Mouse (Mus musculus) liver, embryonic 15.5 days (tissue): Measurements from ENCODE around the gene Slc4a5. TPM values are rescaled to one million over a fixed set of nuclear protein-coding genes. Genes with fewer than 3 reads are reported as not detected.

ENCODE experiments used
- ATAC-seq: fragments of 200-750 bp; cut with Nextera tagmentation; 2 replicates; pipeline ENCODE4 v1.8.0; 2017; ENCODE audit warnings: moderate number of reproducible peaks, mild to moderate bottlenecking, moderate library complexity; ENCODE audit not compliant: insufficient read depth
- H3K27ac ChIP-seq: fragments of 300-500 bp; sonication (generic); replicated peaks from 2 replicates; pipeline ENCODE4 v1.5.1; 2015; ENCODE audit warnings: mild to moderate bottlenecking, inconsistent platforms
- H3K27me3 ChIP-seq: fragments of 300-500 bp; sonication (generic); 2 replicates; pipeline ENCODE4 v1.6.1; 2015; ENCODE audit warnings: mild to moderate bottlenecking, inconsistent platforms
- H3K36me3 ChIP-seq: fragments of 300-500 bp; sonication (generic); replicated peaks from 2 replicates; pipeline ENCODE4 v1.6.1; 2015; ENCODE audit warnings: moderate library complexity, mild to moderate bottlenecking, inconsistent platforms
- H3K4me1 ChIP-seq: fragments of 300-500 bp; sonication (generic); replicated peaks from 2 replicates; pipeline ENCODE4 v1.6.1; 2015; ENCODE audit warnings: inconsistent platforms
- H3K4me2 ChIP-seq: fragments of 300-500 bp; sonication (generic); 2 replicates; pipeline ENCODE4 v1.6.1; 2015; ENCODE audit warnings: moderate library complexity, mild to moderate bottlenecking, inconsistent platforms
- H3K4me3 ChIP-seq: fragments of 300-500 bp; sonication (generic); replicated peaks from 2 replicates; pipeline ENCODE4 v1.5.1; 2015; ENCODE audit warnings: mild to moderate bottlenecking, inconsistent platforms
- H3K9ac ChIP-seq: fragments of 300-500 bp; sonication (generic); 2 replicates; pipeline ENCODE4 v1.6.1; 2015; ENCODE audit warnings: moderate library complexity, mild to moderate bottlenecking, inconsistent platforms
- H3K9me3 ChIP-seq: fragments of 300-500 bp; sonication (generic); replicated peaks from 2 replicates; pipeline ENCODE4 v1.6.1; 2016; ENCODE audit warnings: inconsistent platforms
- WGBS: fragments of 180-500 bp; shearing (Covaris S2); methylation state at CpG from one replicate; pipeline ENCODE4 v1.1.7; 2015; ENCODE audit warnings: mixed read lengths; ENCODE audit not compliant: insufficient replicate concordance; 5-methylcytosine and 5-hydroxymethylcytosine counted together
- polyA plus RNA-seq: library from polyadenylated mRNA; unstranded; fragments of >200 nt; fragmentation: Nextera tagmentation; extraction: Ambion mirVana; gene quantifications from 2 replicates; pipeline ENCODE4 v1.2.1, GENCODE M21; 2015

Slc4a5 gene
- polyA plus RNA-seq, 1 experiment from 2014 or later = 1.1 TPM

GRCm38 (mm10) chr6:83350172-83350571 is 130.5 kb downstream of the Slc4a5 start:
- Histone ChIP-seq H3K4me3 (peak overlapping the region; percentile 87), H3K36me3 (peaks cover 39% of the 10 kb centered on the region), H3K4me1 (peaks cover 66% of the 10 kb centered on the region), H3K27me3 (no peaks in the 10 kb centered on the region), H3K9ac (peak overlapping the region; percentile 96), H3K4me2 (peak overlapping the region; percentile 77), H3K9me3 (no peaks in the 10 kb centered on the region), H3K27ac (peak overlapping the region; percentile 98)
- WGBS = 72% methylated on average over 7 of the region's 7 CpGs
- ATAC-seq = no peak

- no peak for ATAC-seq
- Histone ChIP-seq H3K4me1 (peaks cover 73% of the 10 kb centered on the region), H3K27ac (peak overlapping the region; percentile 98), H3K36me3 (peaks cover 46% of the 10 kb centered on the region), H3K9me3 (no peaks in the 10 kb centered on the region), H3K9ac (peak overlapping the region; percentile 96), H3K4me3 (peak overlapping the region; percentile 87), H3K27me3 (no peaks in the 10 kb centered on the region), H3K4me2 (peak overlapping the region; percentile 77)
- WGBS = 70% methylated on average over 16 of the region's 16 CpGs
These were observed 131.3 kb downstream of the Slc4a5 start for GRCm38 (mm10) chr6:83350851-83351405.

- H3K9ac ChIP-seq = peak overlapping the region; percentile 96
- peak overlapping the region; percentile 98 for H3K27ac ChIP-seq
- peak; percentile 93 for ATAC-seq
- WGBS = 23% methylated on average over 7 of the region's 7 CpGs
- peak overlapping the region; percentile 77 for H3K4me2 ChIP-seq
- H3K27me3 ChIP-seq = no peaks in the 10 kb centered on the region
- peaks cover 78% of the 10 kb centered on the region for H3K4me1 ChIP-seq
- peaks cover 48% of the 10 kb centered on the region for H3K36me3 ChIP-seq
- H3K4me3 ChIP-seq = peak overlapping the region; percentile 87
- H3K9me3 ChIP-seq = no peaks in the 10 kb centered on the region
These were observed 132.0 kb downstream of the Slc4a5 start for GRCm38 (mm10) chr6:83351490-83352160.

- Histone ChIP-seq H3K4me1 (peaks cover 83% of the 10 kb centered on the region), H3K4me2 (peak overlapping the region; percentile 77), H3K9ac (peak overlapping the region; percentile 96), H3K27me3 (no peaks in the 10 kb centered on the region), H3K36me3 (peaks cover 54% of the 10 kb centered on the region), H3K9me3 (no peaks in the 10 kb centered on the region), H3K4me3 (peak overlapping the region; percentile 87), H3K27ac (peak overlapping the region; percentile 98)
- 88% methylated on average over 24 of the region's 24 CpGs for WGBS
- no peak for ATAC-seq
These were observed 133.2 kb downstream of the Slc4a5 start for GRCm38 (mm10) chr6:83352666-83353410.

Other genes with a start within 250 kb of the Slc4a5 start
- 19.9 and 21.1 TPM in 2 replicates for gene Dok1, start 186.4 kb upstream of the Slc4a5 start, polyA plus RNA-seq
- gene Loxl3, start 185.7 kb upstream of the Slc4a5 start, polyA plus RNA-seq = 1.7 and 2.1 TPM in 2 replicates
- 189 and 201 TPM in 2 replicates for gene Aup1, start 165.3 kb upstream of the Slc4a5 start, polyA plus RNA-seq
- gene Htra2, start 164.6 kb upstream of the Slc4a5 start, polyA plus RNA-seq = 87.9 and 93.6 TPM in 2 replicates
- gene Dqx1, start 162.0 kb upstream of the Slc4a5 start, polyA plus RNA-seq = 6.8 and 7.8 TPM in 2 replicates
- gene Tlx2, start 149.5 kb upstream of the Slc4a5 start, polyA plus RNA-seq = not detected in 2 replicates
- gene Pcgf1, start 142.0 kb upstream of the Slc4a5 start, polyA plus RNA-seq = 18.6 and 18.7 TPM in 2 replicates
- gene Lbx2, start 133.5 kb upstream of the Slc4a5 start, polyA plus RNA-seq = 0.38 and 0.39 TPM in 2 replicates
- gene Ccdc142, start 118.2 kb upstream of the Slc4a5 start, polyA plus RNA-seq = 0.93 and 1.0 TPM in 2 replicates
- gene Gm42688, start 118.2 kb upstream of the Slc4a5 start, polyA plus RNA-seq = 1.1 and 1.4 TPM in 2 replicates
- gene Mrpl53, start 110.8 kb upstream of the Slc4a5 start, polyA plus RNA-seq = 70.4 and 72.6 TPM in 2 replicates
- 37.0 and 39.9 TPM in 2 replicates for gene Mogs, start 104.3 kb upstream of the Slc4a5 start, polyA plus RNA-seq
- gene Wbp1, start 98.3 kb upstream of the Slc4a5 start, polyA plus RNA-seq = 29.6 and 30.2 TPM in 2 replicates
- gene Ino80b, start 94.4 kb upstream of the Slc4a5 start, polyA plus RNA-seq = 5.0 and 5.3 TPM in 2 replicates
- 12.1 and 17.9 TPM in 2 replicates for gene Rtkn, start 84.4 kb upstream of the Slc4a5 start, polyA plus RNA-seq
- 0.35 and 0.59 TPM in 2 replicates for gene Wdr54, start 63.4 kb upstream of the Slc4a5 start, polyA plus RNA-seq
- 0.10 and 0.17 TPM in 2 replicates for gene 1700003E16Rik, start 63.4 kb upstream of the Slc4a5 start, polyA plus RNA-seq
- gene Dctn1, start 53.9 kb upstream of the Slc4a5 start, polyA plus RNA-seq = 24.1 and 26.7 TPM in 2 replicates
- 61.6 and 67.8 TPM in 2 replicates for gene Mthfd2, start 106.1 kb downstream of the Slc4a5 start, polyA plus RNA-seq
- 34.9 and 35.9 TPM in 2 replicates for gene Mob1a, start 106.2 kb downstream of the Slc4a5 start, polyA plus RNA-seq
- gene Bola3, start 129.3 kb downstream of the Slc4a5 start, polyA plus RNA-seq = 204 and 248 TPM in 2 replicates
- gene Tet3, start 239.3 kb downstream of the Slc4a5 start, polyA plus RNA-seq = 10.8 and 11.4 TPM in 2 replicates